Mouse (Mus musculus) liver, postnatal 0 days (tissue): ENCODE measurements around the gene Tubb4a.

ENCODE experiments used
- CTCF ChIP-seq: sonication (generic); IDR thresholded peaks from 2 replicates; pipeline ENCODE4 v1.5.1; 2016; ENCODE audit warnings: antibody characterized with exemption, low read depth
- EP300 ChIP-seq: IDR thresholded peaks from 2 replicates; pipeline ENCODE4 v1.6.1; 2016; ENCODE audit warnings: antibody characterized with exemption, low read depth, mild to moderate bottlenecking

DNA sequence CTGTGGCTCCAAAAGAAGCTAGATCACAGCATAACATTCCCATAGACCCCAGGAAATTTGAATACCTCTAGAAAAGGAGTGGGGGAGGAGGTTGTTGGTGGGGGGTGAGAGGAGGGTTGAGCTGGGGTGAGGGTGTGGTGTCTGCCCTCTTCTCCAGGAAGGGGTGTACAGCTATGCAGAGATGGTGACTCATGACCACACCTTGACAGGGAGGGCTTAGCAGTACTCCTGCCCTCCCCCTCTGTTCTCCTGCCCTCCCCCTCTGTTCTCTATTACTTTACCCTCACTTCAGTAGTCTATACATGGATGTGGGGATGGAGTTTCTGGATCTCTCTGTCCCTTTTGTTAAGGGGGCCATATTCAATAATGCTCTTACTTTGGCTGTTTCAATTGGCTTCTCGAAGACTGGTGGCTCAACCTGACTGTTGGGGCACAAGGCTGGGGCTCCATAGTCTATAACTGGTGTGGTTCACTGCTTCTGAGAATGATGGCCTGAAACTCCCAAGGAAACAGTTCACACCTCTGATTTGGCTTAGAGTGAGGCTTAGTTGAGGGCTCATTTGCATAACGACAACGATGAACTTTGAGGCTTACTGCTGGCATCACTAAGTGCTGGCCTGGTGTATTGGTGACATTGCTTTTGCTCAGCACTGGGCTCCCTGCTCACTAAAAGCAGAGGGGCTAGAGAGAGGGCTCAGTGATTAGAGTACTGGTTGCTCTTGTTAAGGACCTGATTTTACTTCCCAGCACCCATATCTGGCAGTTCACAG is 38.5 kb upstream of the Tubb4a start:
- TF ChIP-seq CTCF, result no peak
- TF ChIP-seq EP300, result no peak
